Mouse (Mus musculus): Measurements from ENCODE around the gene Anxa4. TPM values are rescaled to one million over a fixed set of nuclear protein-coding genes. Genes with fewer than 3 reads are reported as not detected.

Anxa4 gene
- polyA plus RNA-seq, 1 experiment from 2014 or later = 7.4 TPM

DNA sequence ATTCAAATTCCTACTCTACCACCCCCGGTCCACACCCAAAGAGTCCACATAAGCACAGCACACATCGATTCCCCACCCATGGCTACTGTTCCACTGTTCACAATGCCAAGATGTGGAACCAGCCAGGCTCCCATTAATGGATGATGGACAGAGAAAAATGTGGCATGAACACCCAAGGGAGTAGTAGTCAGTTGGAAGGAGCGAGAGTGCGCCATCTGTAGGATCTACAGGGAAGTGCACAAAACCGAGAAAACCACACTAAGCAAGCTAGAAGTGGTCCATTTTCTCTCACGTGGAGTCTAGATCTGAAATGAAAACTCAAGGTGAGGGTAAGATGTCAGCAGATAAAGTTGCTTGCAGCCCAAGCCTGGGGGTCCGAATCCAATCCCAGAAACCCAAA is 27.3 kb upstream of the Anxa4 start:
- H3K27me3 ChIP-seq (replicated peaks) = peaks cover 6% of the 10 kb centered on the region
- H3K36me3 ChIP-seq = no peaks in the 10 kb centered on the region
- H3K4me1 ChIP-seq = peaks cover 7% of the 10 kb centered on the region
- H3K27ac ChIP-seq = no peak overlapping the region
- no peak overlapping the region for H3K9ac ChIP-seq
- 62% methylated on average over 7 of the region's 7 CpGs for WGBS
- no peak overlapping the region for H3K4me3 ChIP-seq
- H3K9me3 ChIP-seq = no peaks in the 10 kb centered on the region
- ATAC-seq (ENCODE audit: low FRiP score, low read depth) = no peak
- H3K4me2 ChIP-seq (replicated peaks) = no peak overlapping the region

DNA sequence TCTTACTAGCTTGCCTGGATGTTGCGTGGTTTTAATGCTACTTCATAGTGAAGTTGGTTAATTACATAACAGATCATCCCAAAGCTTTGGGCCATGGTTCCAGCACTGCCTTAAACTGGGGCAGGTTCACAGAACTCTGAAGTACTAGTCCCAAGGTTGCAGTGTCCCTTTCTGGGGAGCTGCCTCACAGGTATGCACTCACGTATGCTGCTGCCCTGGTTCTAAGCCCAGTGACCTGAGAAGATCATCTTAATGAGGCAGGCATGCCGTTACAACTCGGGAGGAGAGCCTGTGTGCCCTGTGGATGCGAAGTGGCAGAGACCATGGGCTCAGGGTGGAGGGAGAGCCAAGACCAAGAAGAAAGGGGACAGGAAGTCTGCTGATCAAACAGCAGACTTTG is 26.5 kb upstream of the Anxa4 start:
- ATAC-seq (ENCODE audit: low FRiP score, low read depth) = no peak
- no peaks in the 10 kb centered on the region for H3K9me3 ChIP-seq
- no peak overlapping the region for H3K4me2 ChIP-seq (replicated peaks)
- H3K27me3 ChIP-seq (replicated peaks) = peaks cover 6% of the 10 kb centered on the region
- peaks cover 11% of the 10 kb centered on the region for H3K4me1 ChIP-seq
- H3K4me3 ChIP-seq = no peak overlapping the region
- H3K36me3 ChIP-seq = no peaks in the 10 kb centered on the region
- H3K9ac ChIP-seq = no peak overlapping the region
- no peak overlapping the region for H3K27ac ChIP-seq
- WGBS = 84% methylated on average over 5 of the region's 5 CpGs

DNA sequence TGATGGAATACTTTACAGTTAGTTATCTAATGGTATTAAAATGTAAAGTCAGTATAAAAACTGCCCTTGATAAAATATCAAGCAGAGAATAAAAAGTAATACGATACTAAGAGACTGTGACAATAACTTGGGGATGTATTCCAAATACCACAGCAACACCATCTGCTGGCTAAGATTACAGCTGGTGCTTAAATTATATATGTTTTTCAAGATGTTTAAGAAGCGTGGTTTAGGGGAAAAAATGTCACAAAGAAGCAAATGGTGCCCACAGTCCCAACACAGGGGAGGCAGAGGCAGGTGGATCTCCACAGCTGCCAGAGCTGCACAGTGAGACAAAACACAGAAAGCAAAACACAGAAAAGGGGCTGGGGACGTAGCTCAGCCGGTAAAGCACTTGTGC is 25.5 kb upstream of the Anxa4 start:
- H3K36me3 ChIP-seq = no peaks in the 10 kb centered on the region
- no peak overlapping the region for H3K27ac ChIP-seq
- peaks cover 11% of the 10 kb centered on the region for H3K4me1 ChIP-seq
- peaks cover 6% of the 10 kb centered on the region for H3K27me3 ChIP-seq (replicated peaks)
- H3K9ac ChIP-seq = no peak overlapping the region
- no peak for ATAC-seq (ENCODE audit: low FRiP score, low read depth)
- H3K4me2 ChIP-seq (replicated peaks) = no peak overlapping the region
- whole genome bisulfite sequencing = 73% methylated on average over 4 of the region's 4 CpGs
- H3K9me3 ChIP-seq = no peaks in the 10 kb centered on the region
- H3K4me3 ChIP-seq = no peak overlapping the region

DNA sequence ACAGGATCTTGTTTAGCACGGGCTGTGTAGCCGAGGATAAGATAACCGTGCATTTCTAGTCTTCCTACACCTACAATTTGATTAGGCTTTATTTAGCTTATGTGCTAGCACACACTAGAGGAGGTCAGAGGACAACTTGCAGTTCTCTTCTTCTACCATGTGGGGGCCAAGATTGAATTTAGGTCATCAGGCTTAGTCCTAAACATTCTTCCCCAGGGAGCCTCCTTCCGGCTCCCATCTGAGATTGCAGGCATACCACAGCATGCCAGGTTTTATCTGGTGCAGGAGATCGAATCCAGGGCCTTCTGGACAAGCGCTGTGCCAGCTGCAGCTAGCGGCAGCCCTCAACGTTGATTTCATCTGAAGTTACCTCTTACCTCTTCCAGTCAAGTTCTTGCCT is 23.2 kb upstream of the Anxa4 start:
- Histone ChIP-seq H3K4me1 (peaks cover 6% of the 10 kb centered on the region), H3K27me3 (replicated peaks) (no peaks in the 10 kb centered on the region), H3K4me2 (replicated peaks) (no peak overlapping the region), H3K9ac (no peak overlapping the region), H3K36me3 (no peaks in the 10 kb centered on the region), H3K9me3 (no peaks in the 10 kb centered on the region), H3K27ac (no peak overlapping the region), H3K4me3 (no peak overlapping the region)
- WGBS = 19% methylated on average over 8 of the region's 8 CpGs
- ATAC-seq (ENCODE audit: low FRiP score, low read depth) = no peak

DNA sequence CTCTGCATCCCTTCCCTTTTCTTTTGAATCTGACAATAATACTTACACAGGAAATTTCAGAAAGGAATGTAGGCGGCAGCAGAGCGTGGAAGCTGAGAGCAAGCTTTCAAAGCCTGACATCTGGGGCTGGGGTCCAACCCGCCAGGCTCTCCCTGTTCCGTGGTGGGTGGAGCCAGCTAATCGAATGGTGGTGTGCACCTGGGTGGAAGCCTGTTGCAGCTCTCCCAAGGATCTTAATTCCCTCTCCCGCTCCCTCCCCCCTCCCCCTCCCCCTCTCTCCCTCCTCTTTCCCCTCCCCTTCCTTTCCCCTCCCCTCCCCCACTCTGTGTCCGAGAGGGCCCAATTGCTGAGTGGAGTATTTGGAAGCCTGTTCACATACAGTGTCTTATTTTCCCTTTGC is 22.1 kb upstream of the Anxa4 start:
- Histone ChIP-seq H3K9ac (no peak overlapping the region), H3K4me2 (replicated peaks) (peak overlapping the region; percentile 45), H3K36me3 (no peaks in the 10 kb centered on the region), H3K27me3 (replicated peaks) (no peaks in the 10 kb centered on the region), H3K9me3 (no peaks in the 10 kb centered on the region), H3K27ac (no peak overlapping the region), H3K4me3 (no peak overlapping the region), H3K4me1 (peaks cover 6% of the 10 kb centered on the region)
- ATAC-seq (ENCODE audit: low FRiP score, low read depth) = no peak
- WGBS = 4% methylated on average over 7 of the region's 7 CpGs

DNA sequence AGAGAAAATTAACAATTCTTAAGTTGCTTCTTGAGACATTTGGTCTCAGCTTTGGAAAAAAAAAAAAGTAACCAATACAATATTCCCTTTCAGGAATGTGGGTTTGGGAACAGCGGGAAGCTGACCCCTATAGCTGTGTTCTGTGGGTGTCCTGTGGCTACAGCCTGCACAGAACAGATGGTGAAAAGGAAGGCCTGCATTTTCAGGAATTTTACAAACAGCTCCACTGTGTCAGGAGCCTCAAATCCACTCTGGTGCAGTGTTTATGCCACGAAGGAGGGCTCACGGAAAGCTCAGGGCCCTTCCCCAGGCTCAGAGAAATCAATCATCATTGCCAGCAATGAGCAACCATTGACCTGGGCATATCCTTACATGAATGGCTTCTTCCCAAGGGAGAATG is 21.5 kb upstream of the Anxa4 start:
- Histone ChIP-seq H3K9me3 (no peaks in the 10 kb centered on the region), H3K4me1 (peaks cover 6% of the 10 kb centered on the region), H3K36me3 (no peaks in the 10 kb centered on the region), H3K27ac (no peak overlapping the region), H3K27me3 (replicated peaks) (no peaks in the 10 kb centered on the region), H3K9ac (no peak overlapping the region), H3K4me3 (no peak overlapping the region), H3K4me2 (replicated peaks) (peak overlapping the region; percentile 45; the same call in 1 of the 2 replicates)
- 39% methylated on average over 3 of the region's 3 CpGs for WGBS
- no peak for ATAC-seq (ENCODE audit: low FRiP score, low read depth)

DNA sequence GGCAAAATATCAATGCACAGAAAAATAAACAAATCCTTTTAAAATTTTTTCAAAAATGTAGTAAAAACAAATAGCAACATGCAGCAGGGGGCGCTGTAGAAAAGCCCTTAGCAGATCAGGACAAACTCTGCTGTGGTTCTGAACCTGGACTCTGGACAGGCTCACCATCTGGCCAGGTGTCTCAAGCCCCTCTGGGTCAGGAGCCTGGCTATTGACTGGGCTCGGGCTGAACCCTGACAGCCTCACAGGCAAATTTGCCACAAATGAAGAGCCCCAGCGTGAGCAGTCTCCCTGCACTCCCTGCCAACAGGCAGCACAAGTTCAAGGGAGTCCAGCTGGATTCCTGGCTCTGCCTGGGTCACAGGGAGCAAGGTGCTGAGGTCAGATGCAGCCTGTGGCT is 20.0 kb upstream of the Anxa4 start:
- H3K4me1 ChIP-seq = peaks cover 6% of the 10 kb centered on the region
- H3K9ac ChIP-seq = no peak overlapping the region
- no peaks in the 10 kb centered on the region for H3K9me3 ChIP-seq
- ATAC-seq (ENCODE audit: low FRiP score, low read depth) = no peak
- H3K27ac ChIP-seq = no peak overlapping the region
- no peaks in the 10 kb centered on the region for H3K36me3 ChIP-seq
- H3K4me2 ChIP-seq (replicated peaks) = no peak overlapping the region
- no peak overlapping the region for H3K4me3 ChIP-seq
- no peaks in the 10 kb centered on the region for H3K27me3 ChIP-seq (replicated peaks)
- WGBS = 17% methylated on average over 3 of the region's 3 CpGs

DNA sequence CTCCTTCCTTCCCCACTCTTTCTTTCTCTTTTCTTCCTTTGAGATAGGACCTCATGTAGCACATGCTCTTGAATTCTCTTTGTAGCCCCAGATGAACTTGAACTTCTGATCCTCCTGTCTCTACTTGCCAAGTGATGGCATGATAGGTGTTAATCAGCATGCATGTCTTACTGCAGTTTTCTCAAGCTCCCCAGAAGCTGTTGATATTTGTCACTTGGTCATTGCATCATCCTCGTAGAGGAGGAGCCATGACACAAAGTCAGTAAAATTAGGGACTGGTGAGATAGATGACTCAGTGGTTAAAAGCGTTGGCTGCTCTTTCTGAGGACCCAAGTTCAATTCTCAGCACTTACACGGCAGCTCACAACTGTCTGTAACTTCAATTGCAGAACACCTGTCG is 19.5 kb upstream of the Anxa4 start:
- H3K4me2 ChIP-seq (replicated peaks) = no peak overlapping the region
- peaks cover 6% of the 10 kb centered on the region for H3K4me1 ChIP-seq
- no peaks in the 10 kb centered on the region for H3K36me3 ChIP-seq
- no peak overlapping the region for H3K27ac ChIP-seq
- no peaks in the 10 kb centered on the region for H3K27me3 ChIP-seq (replicated peaks)
- H3K4me3 ChIP-seq = no peak overlapping the region
- H3K9ac ChIP-seq = no peak overlapping the region
- ATAC-seq (ENCODE audit: low FRiP score, low read depth) = no peak
- 65% methylated on average over 4 of the region's 4 CpGs for WGBS
- H3K9me3 ChIP-seq = no peaks in the 10 kb centered on the region

DNA sequence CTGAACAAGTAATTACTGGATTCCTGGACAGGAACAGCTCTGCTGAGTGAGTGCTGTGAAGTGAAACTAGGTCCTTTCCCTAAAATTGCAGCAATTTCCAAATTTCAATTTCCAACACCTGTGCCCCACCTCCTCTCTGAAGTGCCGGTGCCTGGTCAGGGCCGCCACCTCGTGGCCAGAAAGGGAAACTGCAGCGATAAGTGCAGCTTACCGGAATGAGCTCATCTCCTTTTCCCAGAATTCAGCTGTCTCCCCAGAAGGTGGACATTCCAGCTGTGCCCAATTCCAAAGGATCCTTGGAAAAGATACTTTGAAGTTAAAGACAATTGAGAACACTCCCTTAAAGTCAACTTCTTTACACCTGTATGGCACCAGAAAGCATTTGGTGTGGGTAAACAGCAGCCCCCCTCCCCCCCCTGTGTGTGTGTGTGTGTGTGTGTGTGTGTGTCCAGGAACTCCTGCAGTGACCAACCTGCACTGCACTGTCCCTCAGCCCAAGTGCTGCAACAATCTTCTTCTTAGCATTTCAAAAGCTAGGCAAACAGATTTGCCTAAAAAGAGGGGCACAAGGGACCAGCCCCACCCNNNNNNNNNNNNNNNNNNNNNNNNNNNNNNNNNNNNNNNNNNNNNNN is 13.2 kb upstream of the Anxa4 start:
- Histone ChIP-seq H3K4me3 (no peak overlapping the region), H3K36me3 (no peaks in the 10 kb centered on the region), H3K9ac (no peak overlapping the region), H3K27me3 (replicated peaks) (no peaks in the 10 kb centered on the region), H3K4me2 (replicated peaks) (no peak overlapping the region), H3K9me3 (no peaks in the 10 kb centered on the region), H3K27ac (no peak overlapping the region), H3K4me1 (no peaks in the 10 kb centered on the region)
- no peak for ATAC-seq (ENCODE audit: low FRiP score, low read depth)
- 1% methylated on average over 5 of the region's 5 CpGs for WGBS

DNA sequence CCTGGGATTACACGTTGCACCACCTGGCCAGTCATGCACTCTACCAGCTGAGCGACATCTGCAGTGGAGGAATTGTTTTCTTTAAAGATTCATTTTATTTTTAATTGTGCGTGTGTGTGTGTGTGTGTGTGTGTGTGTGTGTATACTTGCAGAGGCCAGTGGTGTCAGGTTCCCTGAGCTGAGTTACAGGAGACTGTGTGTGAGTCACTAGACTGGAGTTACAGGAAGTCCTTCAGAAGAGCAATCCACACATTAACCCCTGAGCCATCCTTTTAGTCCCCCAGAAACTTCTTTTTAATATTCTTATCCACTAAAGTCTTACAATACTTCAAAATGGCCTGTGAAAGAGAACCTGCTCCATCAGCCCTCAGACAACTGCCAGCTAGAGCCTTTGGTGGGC is 11.3 kb upstream of the Anxa4 start:
- H3K4me2 ChIP-seq (replicated peaks) = no peak overlapping the region
- no peak overlapping the region for H3K4me3 ChIP-seq
- no peak overlapping the region for H3K9ac ChIP-seq
- H3K36me3 ChIP-seq = no peaks in the 10 kb centered on the region
- no peak overlapping the region for H3K27ac ChIP-seq
- no peaks in the 10 kb centered on the region for H3K27me3 ChIP-seq (replicated peaks)
- no peak for ATAC-seq (ENCODE audit: low FRiP score, low read depth)
- no peaks in the 10 kb centered on the region for H3K9me3 ChIP-seq
- WGBS = 80% methylated on average over 3 of the region's 3 CpGs
- H3K4me1 ChIP-seq = no peaks in the 10 kb centered on the region

DNA sequence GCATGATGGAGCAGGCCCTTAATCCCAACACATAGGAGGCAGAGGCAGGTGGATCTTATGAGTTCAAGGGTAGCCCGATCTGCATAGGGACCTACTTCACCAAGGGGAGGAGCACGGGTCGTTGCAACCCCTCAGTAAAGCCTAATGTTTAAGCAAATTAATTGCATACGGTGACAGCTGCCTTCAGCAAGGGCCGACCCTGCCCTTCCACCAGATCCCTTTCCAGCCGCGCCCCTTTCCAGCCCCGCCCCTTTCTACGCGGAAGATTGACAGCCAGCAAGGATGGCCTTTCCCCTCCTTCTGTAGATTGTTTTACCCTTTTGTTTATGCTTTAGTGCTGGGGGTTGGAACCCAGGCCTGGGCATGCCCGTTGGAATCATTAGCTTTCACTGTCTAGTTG is 8.0 kb upstream of the Anxa4 start:
- Histone ChIP-seq H3K9ac (no peak overlapping the region), H3K4me3 (no peak overlapping the region), H3K9me3 (no peaks in the 10 kb centered on the region), H3K4me1 (no peaks in the 10 kb centered on the region), H3K4me2 (replicated peaks) (no peak overlapping the region), H3K27ac (no peak overlapping the region), H3K36me3 (no peaks in the 10 kb centered on the region), H3K27me3 (replicated peaks) (no peaks in the 10 kb centered on the region)
- 34% methylated on average over 11 of the region's 11 CpGs for WGBS
- no peak for ATAC-seq (ENCODE audit: low FRiP score, low read depth)

DNA sequence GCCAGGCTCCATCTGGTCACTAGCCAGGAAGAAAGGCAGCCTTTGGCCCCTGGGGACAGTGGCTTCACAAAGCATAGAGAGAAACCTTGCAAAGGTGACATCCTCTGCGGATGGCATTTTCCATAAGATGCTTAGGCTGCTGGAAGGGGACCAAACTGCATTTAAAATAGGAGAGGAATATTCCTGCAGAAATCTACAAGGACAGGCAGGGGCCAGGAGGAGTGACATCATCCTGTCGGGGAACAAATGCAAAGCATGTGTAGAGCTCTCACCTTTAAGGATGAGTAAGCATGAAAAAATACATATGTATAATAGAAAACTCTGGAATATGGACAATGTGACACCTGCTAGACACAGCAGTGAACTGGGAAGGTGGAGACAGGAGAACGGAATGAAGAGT is 7.1 kb upstream of the Anxa4 start:
- ATAC-seq (ENCODE audit: low FRiP score, low read depth) = no peak
- Histone ChIP-seq H3K9ac (no peak overlapping the region), H3K27ac (no peak overlapping the region), H3K36me3 (no peaks in the 10 kb centered on the region), H3K4me1 (no peaks in the 10 kb centered on the region), H3K4me2 (replicated peaks) (no peak overlapping the region), H3K27me3 (replicated peaks) (no peaks in the 10 kb centered on the region), H3K9me3 (no peaks in the 10 kb centered on the region), H3K4me3 (no peak overlapping the region)
- WGBS = 92% methylated on average over 3 of the region's 3 CpGs

DNA sequence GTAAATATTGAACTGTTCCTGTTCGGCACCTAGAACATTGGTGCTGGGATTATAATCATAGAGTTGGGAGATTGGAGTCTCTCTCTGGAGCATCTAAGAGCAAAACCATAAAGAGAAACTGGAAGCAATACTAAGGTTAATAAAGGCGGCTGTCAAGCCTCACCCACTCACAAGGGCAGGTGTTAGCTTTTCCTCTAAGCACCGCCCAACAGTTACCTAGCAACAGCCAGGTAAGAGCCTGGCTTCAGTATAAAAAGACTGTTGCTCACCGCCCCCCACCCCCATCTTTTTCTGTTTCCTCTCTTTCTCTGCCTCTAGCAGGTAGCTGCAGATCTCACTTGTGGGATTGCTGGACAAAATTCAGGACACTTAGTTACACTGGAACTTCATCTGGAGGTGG is 4.1 kb upstream of the Anxa4 start:
- no peaks in the 10 kb centered on the region for H3K36me3 ChIP-seq
- 65% methylated on average over 4 of the region's 4 CpGs for WGBS
- no peak overlapping the region for H3K9ac ChIP-seq
- no peaks in the 10 kb centered on the region for H3K9me3 ChIP-seq
- H3K4me1 ChIP-seq = peaks cover 11% of the 10 kb centered on the region
- no peak overlapping the region for H3K4me2 ChIP-seq (replicated peaks)
- no peak overlapping the region for H3K4me3 ChIP-seq
- no peak overlapping the region for H3K27ac ChIP-seq
- no peak for ATAC-seq (ENCODE audit: low FRiP score, low read depth)
- peaks cover 15% of the 10 kb centered on the region for H3K27me3 ChIP-seq (replicated peaks)

All from neural tube, embryonic 12.5 days (tissue).